Mouse (Mus musculus): Measurements from ENCODE around the gene Rnf216. TPM values are rescaled to one million over a fixed set of nuclear protein-coding genes. Genes with fewer than 3 reads are reported as not detected.
"Not testable (repeated sequence)": the region's sequence is repeated elsewhere in the genome, so short reads cannot be mapped to it uniquely, and the experiment has no call there.

Gene Rnf216
- 13.1 and 13.5 TPM in 2 replicates for polyA plus RNA-seq (2015; fragmentation: Nextera tagmentation; extraction: Ambion mirVana)

- DNase-seq (ENCODE audit: low spot score) = peak; percentile 78
These were observed at the start of gene Rnf216 for GRCm38 (mm10) chr5:143112281-143113246. Rnf216 (minus strand) TSS chr5:143112994.

GRCm38 (mm10) chr5:143155534-143155933, 42.7 kb upstream of the Rnf216 start:
- DNase-seq (ENCODE audit: low spot score) = no peak

- DNase-seq (ENCODE audit: low spot score) = no peak
These were observed 41.0 kb upstream of the Rnf216 start for GRCm38 (mm10) chr5:143153756-143154155.

GRCm38 (mm10) chr5:143150044-143150443, 37.2 kb upstream of the Rnf216 start:
- no peak for DNase-seq (ENCODE audit: low spot score)

GRCm38 (mm10) chr5:143149536-143149935, 36.7 kb upstream of the Rnf216 start:
- no peak for DNase-seq (ENCODE audit: low spot score)

- DNase-seq (ENCODE audit: low spot score) = no peak
These were observed 35.9 kb upstream of the Rnf216 start for GRCm38 (mm10) chr5:143148661-143149060.

- no peak for DNase-seq (ENCODE audit: low spot score)
These were observed 34.7 kb upstream of the Rnf216 start, which contains the start of gene Olfr718-ps1 for GRCm38 (mm10) chr5:143147481-143147880. Olfr718-ps1 (minus strand) TSS chr5:143147581.

- DNase-seq (ENCODE audit: low spot score) = no peak
These were observed 24.8 kb upstream of the Rnf216 start for GRCm38 (mm10) chr5:143137580-143137979.

GRCm38 (mm10) chr5:143135042-143135441, 22.2 kb upstream of the Rnf216 start:
- DNase-seq (ENCODE audit: low spot score) = no peak

- DNase-seq (ENCODE audit: low spot score) = not testable (repeated sequence)
These were observed 21.6 kb upstream of the Rnf216 start for GRCm38 (mm10) chr5:143134216-143135010.

- DNase-seq (ENCODE audit: low spot score) = peak; percentile 73
These were observed 20.2 kb upstream of the Rnf216 start for GRCm38 (mm10) chr5:143132935-143133514.

- DNase-seq (ENCODE audit: low spot score) = peak; percentile 43
These were observed 17.5 kb upstream of the Rnf216 start for GRCm38 (mm10) chr5:143130342-143130741.

- DNase-seq (ENCODE audit: low spot score) = no peak
These were observed 16.3 kb upstream of the Rnf216 start for GRCm38 (mm10) chr5:143129101-143129500.

GRCm38 (mm10) chr5:143127837-143128236, 15.0 kb upstream of the Rnf216 start:
- no peak for DNase-seq (ENCODE audit: low spot score)

GRCm38 (mm10) chr5:143126908-143127307, 14.1 kb upstream of the Rnf216 start:
- DNase-seq (ENCODE audit: low spot score) = no peak

GRCm38 (mm10) chr5:143126089-143126488, 13.3 kb upstream of the Rnf216 start:
- no peak for DNase-seq (ENCODE audit: low spot score)

- DNase-seq (ENCODE audit: low spot score) = no peak
These were observed 12.8 kb upstream of the Rnf216 start for GRCm38 (mm10) chr5:143125601-143126000.

- DNase-seq (ENCODE audit: low spot score) = no peak
These were observed 12.1 kb upstream of the Rnf216 start for GRCm38 (mm10) chr5:143124805-143125378.

GRCm38 (mm10) chr5:143122673-143123072, 9.9 kb upstream of the Rnf216 start:
- DNase-seq (ENCODE audit: low spot score) = no peak

- no peak for DNase-seq (ENCODE audit: low spot score)
These were observed 9.3 kb upstream of the Rnf216 start for GRCm38 (mm10) chr5:143122125-143122524.

GRCm38 (mm10) chr5:143106842-143107241, 6.0 kb downstream of the Rnf216 start:
- no peak for DNase-seq (ENCODE audit: low spot score)
